ENCODE assay signal across 31 mouse cellular contexts in the genomic region with DNA sequence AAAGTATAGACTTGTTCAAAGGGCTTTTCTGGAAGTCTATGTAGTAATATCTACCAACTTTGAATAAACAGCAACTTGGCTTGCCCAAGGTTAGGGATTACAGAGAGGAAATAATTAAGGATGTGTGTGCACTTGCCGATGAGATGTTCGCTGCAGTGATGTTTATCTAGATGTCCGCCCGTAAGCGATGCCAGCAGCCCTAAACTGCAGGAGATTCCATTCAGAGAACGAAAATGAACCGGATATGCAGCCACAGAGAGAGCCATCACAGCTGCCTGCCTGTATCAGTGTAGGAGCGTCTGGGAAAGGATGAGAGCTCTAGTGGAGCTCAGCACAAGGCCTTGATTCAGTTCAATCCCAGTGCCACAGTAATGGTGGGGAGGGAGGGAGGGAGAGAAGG. TPM values are rescaled to one million over a fixed set of nuclear protein-coding genes. Genes with fewer than 3 reads are reported as not detected.
DNase-seq lines count a peak whose midpoint lies in the region; ATAC-seq and TF ChIP-seq lines count a peak whose summit lies in the region.
"Had no signal": no experiment of that assay in that cellular context is flagged by ENCODE, and none has a peak within 500 bp of the region (broad histone marks: within the 10 kb centered on the region; RNA-seq: fewer than 3 reads in every experiment).

No protein-coding gene starts in this region.

- no peak for TF ChIP-seq CTCF in lung, adult 2 months (IDR thresholded peaks at IDR 0.05; ENCODE audit: insufficient read depth, low read length)
- no peak for TF ChIP-seq CTCF in lung, postnatal 0 days (IDR thresholded peaks at IDR 0.05)
- no peak for TF ChIP-seq CTCF in stomach, postnatal 0 days (IDR thresholded peaks at IDR 0.05; ENCODE audit: low read depth)

- no peaks in the 10 kb centered on the region for H3K9me3 ChIP-seq in lung, postnatal 0 days (ENCODE audit: low read length)
- H3K9me3 ChIP-seq in stomach, postnatal 0 days (ENCODE audit: control insufficient read depth, low read length): no peaks in the 10 kb centered on the region
- H3K9me3 ChIP-seq: embryonic facial prominence, embryonic 13.5 days; heart, embryonic 10.5 days; heart, embryonic 15.5 days; hindbrain, embryonic 12.5 days; liver, embryonic 13.5 days; lung, embryonic 15.5 days; midbrain, embryonic 15.5 days; neural tube, embryonic 15.5 days had no signal

- no peak overlapping the region for H3K4me3 ChIP-seq in lung, adult 2 months (replicated peaks; ENCODE audit: extremely low read depth, low read depth, low read length)
- no peak overlapping the region for H3K4me3 ChIP-seq in lung, postnatal 0 days (ENCODE audit: low read depth, low read length)
- H3K4me3 ChIP-seq in stomach, postnatal 0 days (ENCODE audit: low read depth, low read length): no peak overlapping the region
- H3K4me3 ChIP-seq: embryonic facial prominence, embryonic 13.5 days; heart, embryonic 10.5 days; heart, embryonic 15.5 days; hindbrain, embryonic 12.5 days; liver, embryonic 13.5 days; lung, embryonic 15.5 days; midbrain, embryonic 15.5 days; neural tube, embryonic 15.5 days had no signal

- H3K4me1 ChIP-seq in lung, adult 2 months (ENCODE audit: control insufficient read depth, insufficient read depth, low read length): no peaks in the 10 kb centered on the region
- H3K4me1 ChIP-seq in lung, postnatal 0 days (ENCODE audit: insufficient read depth, low read depth, low read length): no peaks in the 10 kb centered on the region
- H3K4me1 ChIP-seq in stomach, postnatal 0 days (replicated peaks; ENCODE audit: control insufficient read depth, insufficient read depth): no peaks in the 10 kb centered on the region
- H3K4me1 ChIP-seq: heart, embryonic 15.5 days; hindbrain, embryonic 12.5 days; liver, embryonic 13.5 days; midbrain, embryonic 15.5 days; neural tube, embryonic 15.5 days had no signal

- H3K36me3 ChIP-seq in lung, postnatal 0 days (ENCODE audit: insufficient read depth, low read length): no peaks in the 10 kb centered on the region
- H3K36me3 ChIP-seq in stomach, postnatal 0 days (ENCODE audit: control insufficient read depth, insufficient read depth, low read length): no peaks in the 10 kb centered on the region
- H3K36me3 ChIP-seq: embryonic facial prominence, embryonic 13.5 days; heart, embryonic 10.5 days; heart, embryonic 15.5 days; hindbrain, embryonic 12.5 days; liver, embryonic 13.5 days; lung, embryonic 15.5 days; midbrain, embryonic 15.5 days; neural tube, embryonic 15.5 days had no signal

- no peaks in the 10 kb centered on the region; the same call in 1 of the 2 replicates for H3K27me3 ChIP-seq in lung, postnatal 0 days (replicated peaks; ENCODE audit: insufficient read depth, low read length)
- H3K27me3 ChIP-seq in stomach, postnatal 0 days (ENCODE audit: control insufficient read depth, insufficient read depth, low read length): no peaks in the 10 kb centered on the region
- H3K27me3 ChIP-seq: liver, embryonic 13.5 days; midbrain, embryonic 15.5 days had no signal

- no peak overlapping the region for H3K9ac ChIP-seq in lung, postnatal 0 days (replicated peaks; ENCODE audit: low read depth)
- no peak overlapping the region for H3K9ac ChIP-seq in stomach, postnatal 0 days (ENCODE audit: low read length)
- H3K9ac ChIP-seq: embryonic facial prominence, embryonic 13.5 days; heart, embryonic 15.5 days; hindbrain, embryonic 12.5 days; liver, embryonic 13.5 days; lung, embryonic 15.5 days; midbrain, embryonic 15.5 days; neural tube, embryonic 15.5 days had no signal

- DNase-seq in lung, adult 18-20 months: peak; percentile 22 to 38
- no peak for DNase-seq in lung, adult 2 months
- DNase-seq in lung, postnatal 0 days (ENCODE audit: low spot score): peak; percentile 59
- peak; percentile 68 for DNase-seq in lung, postnatal 36 days
- no peak for DNase-seq in stomach, postnatal 0 days (ENCODE audit: low spot score)
- no peak for DNase-seq in right cerebral cortex, postnatal 36 days (ENCODE audit: low spot score in 2 of 2)
- no peak for DNase-seq in layer of hippocampus, adult 11-12 months (ENCODE audit: low spot score)
- DNase-seq: adrenal gland, postnatal 36 days; cerebellum, adult 18-20 months; cerebellum, postnatal 10 days; gastrocnemius, postnatal 10 days; heart, adult 11 months; heart, postnatal 36 days; kidney, adult 18-20 months; kidney, postnatal 4 days; layer of hippocampus, postnatal 36 days; left cerebral cortex, postnatal 4 days; liver, embryonic 13.5 days; retina, postnatal 1 day; right cerebral cortex, postnatal 14 days; thymus, postnatal 4 days had no signal

- ATAC-seq in lung, postnatal 0 days: peak; percentile 80
- peak; percentile 56; the same call in 1 of the 2 replicates for ATAC-seq in stomach, postnatal 0 days (ENCODE audit: low FRiP score, low TSS enrichment)
- ATAC-seq: CD4-positive, CD25-positive, alpha-beta regulatory T cell, adult 4 months; forebrain, embryonic 16.5 days; hindbrain, postnatal 0 days; midbrain, embryonic 15.5 days had no signal

- no peak overlapping the region for H3K27ac ChIP-seq in lung, postnatal 0 days (ENCODE audit: low read length)
- H3K27ac ChIP-seq in stomach, postnatal 0 days (replicated peaks): 0 out of 2 replicates have a peak overlapping the region, but pooled peaks have one; percentile 3
- H3K27ac ChIP-seq: embryonic facial prominence, embryonic 13.5 days; heart, embryonic 10.5 days; heart, embryonic 15.5 days; hindbrain, embryonic 12.5 days; hindbrain, postnatal 0 days; liver, embryonic 13.5 days; midbrain, embryonic 15.5 days; neural tube, embryonic 15.5 days had no signal

- H3K4me2 ChIP-seq in lung, postnatal 0 days (replicated peaks; ENCODE audit: low read depth, low read length): no peak overlapping the region
- no peak overlapping the region for H3K4me2 ChIP-seq in stomach, postnatal 0 days (replicated peaks; ENCODE audit: low read depth)
- H3K4me2 ChIP-seq: embryonic facial prominence, embryonic 13.5 days; heart, embryonic 15.5 days; hindbrain, embryonic 12.5 days; liver, embryonic 13.5 days; lung, embryonic 15.5 days; midbrain, embryonic 15.5 days; neural tube, embryonic 15.5 days had no signal

- TF ChIP-seq POLR2A in lung, adult 2 months (IDR thresholded peaks at IDR 0.05; ENCODE audit: borderline replicate concordance, extremely low read depth, low read depth, low read length): no peak

- peak; percentile 73 for TF ChIP-seq EP300 in lung, postnatal 0 days (IDR thresholded peaks at IDR 0.05)
- TF ChIP-seq EP300 in stomach, postnatal 0 days (optimal IDR thresholded peaks at IDR 0.05): no peak

- WGBS in lung, adult 2 months: 39% methylated on average over 8 of the region's 8 CpGs
- 43% methylated on average over 8 of the region's 8 CpGs for WGBS in lung, postnatal 0 days
- WGBS in stomach, postnatal 0 days: 40% methylated on average over 8 of the region's 8 CpGs

RNA-seq across cellular contexts. Expression of a gene that starts 48.6 kb away (rescaled TPM):
- 194 and 406 TPM in 2 replicates for polyA plus RNA-seq in lung, adult 2 months (2012; rRNA removed)
- polyA plus RNA-seq in lung, postnatal 0 days (2015; fragmentation: Nextera tagmentation; extraction: Ambion mirVana): 156 and 194 TPM in 2 replicates
- 59.3 and 64.0 TPM in 2 replicates for polyA plus RNA-seq in stomach, postnatal 0 days (2015; fragmentation: Nextera tagmentation; extraction: Ambion mirVana)

Comparison
In these comparisons a context has a peak if more than half of its experiments do, and no peak if none do; other contexts are left out.
1. DNase-seq: peak in lung, adult 18-20 months (2 of 2), lung, postnatal 0 days (single experiment) and lung, postnatal 36 days (single experiment); none in lung, adult 2 months (single experiment), stomach, postnatal 0 days (single experiment), right cerebral cortex, postnatal 36 days (0 of 2) and layer of hippocampus, adult 11-12 months (single experiment).